Mouse (Mus musculus): ENCODE results near the gene Gtf2h1.
"Not testable (repeated sequence)": the region's sequence is repeated elsewhere in the genome, so short reads cannot be mapped to it uniquely, and the experiment has no call there.

Gtf2h1 gene

GRCm38 (mm10) chr7:46830799-46831590 lies 35.1 kb downstream of the Gtf2h1 start:
- no peak for DNase-seq (ENCODE audit: low spot score in 2 of 2)

GRCm38 (mm10) chr7:46831693-46832092 lies 35.8 kb downstream of the Gtf2h1 start:
- DNase-seq (ENCODE audit: low spot score in 2 of 2), result no peak

GRCm38 (mm10) chr7:46832112-46832810 lies 36.4 kb downstream of the Gtf2h1 start:
- not testable (repeated sequence) for DNase-seq (ENCODE audit: low spot score in 2 of 2)

- no peak for DNase-seq (ENCODE audit: low spot score in 2 of 2)
Observed at GRCm38 (mm10) chr7:46833266-46833665, 37.4 kb downstream of the Gtf2h1 start.

GRCm38 (mm10) chr7:46833670-46834255 lies 37.9 kb downstream of the Gtf2h1 start:
- no peak for DNase-seq (ENCODE audit: low spot score in 2 of 2)

- DNase-seq (ENCODE audit: low spot score in 2 of 2), result no peak
Observed at GRCm38 (mm10) chr7:46834994-46835610, 39.2 kb downstream of the Gtf2h1 start.

- no peak for DNase-seq (ENCODE audit: low spot score in 2 of 2)
Observed at GRCm38 (mm10) chr7:46836357-46836756, 40.5 kb downstream of the Gtf2h1 start.

GRCm38 (mm10) chr7:46837073-46837472 lies 41.2 kb downstream of the Gtf2h1 start:
- DNase-seq (ENCODE audit: low spot score in 2 of 2), result no peak

GRCm38 (mm10) chr7:46838104-46838671 lies 42.3 kb downstream of the Gtf2h1 start:
- peak; percentile 67 to 78 for DNase-seq (ENCODE audit: low spot score in 2 of 2)

- peak; percentile 90 to 96 for DNase-seq (ENCODE audit: low spot score in 2 of 2)
Observed at GRCm38 (mm10) chr7:46838891-46839302, 43.0 kb downstream of the Gtf2h1 start.

GRCm38 (mm10) chr7:46839446-46839845 lies 43.5 kb downstream of the Gtf2h1 start:
- no peak for DNase-seq (ENCODE audit: low spot score in 2 of 2)

GRCm38 (mm10) chr7:46839861-46840260 lies 44.0 kb downstream of the Gtf2h1 start:
- DNase-seq (ENCODE audit: low spot score in 2 of 2), result no peak

- DNase-seq (ENCODE audit: low spot score in 2 of 2), result no peak
Observed at GRCm38 (mm10) chr7:46840326-46840725, 44.4 kb downstream of the Gtf2h1 start.

- DNase-seq (ENCODE audit: low spot score in 2 of 2), result no peak
Observed at GRCm38 (mm10) chr7:46840787-46841525, 45.1 kb downstream of the Gtf2h1 start, which contains the start of gene Ldha. TSS of gene Ldha (plus strand) at chr7:46841475.

- no peak for DNase-seq (ENCODE audit: low spot score in 2 of 2)
Observed at GRCm38 (mm10) chr7:46842278-46842677, 46.4 kb downstream of the Gtf2h1 start.

- no peak for DNase-seq (ENCODE audit: low spot score in 2 of 2)
Observed at GRCm38 (mm10) chr7:46843576-46843975, 47.7 kb downstream of the Gtf2h1 start.

- DNase-seq (ENCODE audit: low spot score in 2 of 2), result peak; percentile 96
Observed at GRCm38 (mm10) chr7:46845211-46845977, 49.5 kb downstream of the Gtf2h1 start.

GRCm38 (mm10) chr7:46845978-46846485 lies 50.1 kb downstream of the Gtf2h1 start:
- DNase-seq (ENCODE audit: low spot score in 2 of 2), result peak; percentile 52 to 53

GRCm38 (mm10) chr7:46846486-46847244 lies 50.8 kb downstream of the Gtf2h1 start:
- DNase-seq (ENCODE audit: low spot score in 2 of 2), result peak; percentile 71 to 72

Measured in right cerebral cortex, postnatal 10 days (tissue).